Mouse (Mus musculus): ENCODE data around the gene Col2a1.

The Col2a1 gene

GRCm38 (mm10) chr15:97927018-97927417, 77.5 kb downstream of the Col2a1 start:
- no peak for DNase-seq (ENCODE audit: low spot score in 2 of 2)
